11 mouse cellular contexts compared by ENCODE assay signal in genomic region chr13:117284036-117284435, GRCm38 (mm10).
DNase-seq lines count a peak whose midpoint lies in the region; ATAC-seq lines count a peak whose summit lies in the region.
"Had no signal": no experiment of that assay in that cellular context is flagged by ENCODE, and none has a peak within 500 bp of the region (broad histone marks: within the 10 kb centered on the region; RNA-seq: fewer than 3 reads in every experiment).

No protein-coding gene starts in this region.

- no peak overlapping the region for H3K27ac ChIP-seq in kidney, embryonic 14.5 days (ENCODE audit: low read depth, low read length)
- no peak overlapping the region for H3K27ac ChIP-seq in forebrain, embryonic 16.5 days (ENCODE audit: low read length)
- H3K27ac ChIP-seq in hindbrain, embryonic 10.5 days, result no peak overlapping the region
- H3K27ac ChIP-seq: embryonic facial prominence, embryonic 13.5 days; kidney, embryonic 15.5 days; liver, embryonic 15.5 days had no signal

- H3K36me3 ChIP-seq in kidney, embryonic 14.5 days (ENCODE audit: control insufficient read depth, insufficient read depth, low read length), result no peaks in the 10 kb centered on the region
- no peaks in the 10 kb centered on the region for H3K36me3 ChIP-seq in forebrain, embryonic 16.5 days (ENCODE audit: control insufficient read depth, insufficient read depth)
- no peaks in the 10 kb centered on the region for H3K36me3 ChIP-seq in hindbrain, embryonic 10.5 days
- H3K36me3 ChIP-seq: embryonic facial prominence, embryonic 13.5 days; kidney, embryonic 15.5 days; liver, embryonic 15.5 days had no signal

- ATAC-seq in kidney, embryonic 14.5 days (ENCODE audit: low FRiP score, low TSS enrichment), result no peak
- no peak for ATAC-seq in forebrain, embryonic 16.5 days

- H3K4me2 ChIP-seq in kidney, embryonic 14.5 days (replicated peaks; ENCODE audit: low read depth, low read length), result no peak overlapping the region
- H3K4me2 ChIP-seq in forebrain, embryonic 16.5 days (ENCODE audit: low read length), result no peak overlapping the region
- H3K4me2 ChIP-seq: embryonic facial prominence, embryonic 13.5 days; kidney, embryonic 15.5 days; liver, embryonic 15.5 days had no signal

- 81% methylated on average over 4 of the region's 4 CpGs for WGBS in kidney, embryonic 14.5 days
- whole genome bisulfite sequencing in forebrain, embryonic 16.5 days, result 92% methylated on average over 4 of the region's 4 CpGs
- 87% methylated on average over 4 of the region's 4 CpGs for WGBS in hindbrain, embryonic 10.5 days

- peak; percentile 10 for DNase-seq in kidney, adult 9 months
- DNase-seq in induced T-regulatory cell, adult 2 months (ENCODE audit: low read depth), result peak; percentile 73
- peak; percentile 28 to 58 for DNase-seq in natural killer cell, adult 2 months (ENCODE audit: low spot score in 2 of 2)
- DNase-seq in thymus, postnatal 36 days, result peak; percentile 77 to 83
- DNase-seq in frontal cortex, adult 2 months (ENCODE audit: extremely low spot score in 1 of 2, low spot score in 1 of 2), result no peak
- DNase-seq in hindbrain, embryonic 10.5 days (ENCODE audit: low spot score), result no peak

- no peaks in the 10 kb centered on the region for H3K27me3 ChIP-seq in kidney, embryonic 14.5 days (ENCODE audit: control insufficient read depth, insufficient read depth, low read length)
- no peaks in the 10 kb centered on the region for H3K27me3 ChIP-seq in forebrain, embryonic 16.5 days (replicated peaks; ENCODE audit: control insufficient read depth, insufficient read depth, low read length)
- no peaks in the 10 kb centered on the region for H3K27me3 ChIP-seq in hindbrain, embryonic 10.5 days (ENCODE audit: insufficient read depth, poor library complexity, severe bottlenecking)
- H3K27me3 ChIP-seq: embryonic facial prominence, embryonic 13.5 days; kidney, embryonic 15.5 days; liver, embryonic 15.5 days had no signal

- no peaks in the 10 kb centered on the region for H3K4me1 ChIP-seq in kidney, embryonic 14.5 days (ENCODE audit: control insufficient read depth, insufficient read depth, low read length)
- no peaks in the 10 kb centered on the region for H3K4me1 ChIP-seq in forebrain, embryonic 16.5 days (replicated peaks; ENCODE audit: control insufficient read depth, insufficient read depth, low read length)
- H3K4me1 ChIP-seq in hindbrain, embryonic 10.5 days (replicated peaks), result no peaks in the 10 kb centered on the region
- H3K4me1 ChIP-seq: embryonic facial prominence, embryonic 13.5 days; kidney, embryonic 15.5 days; liver, embryonic 15.5 days had no signal

- no peak overlapping the region for H3K4me3 ChIP-seq in kidney, embryonic 14.5 days (ENCODE audit: low read length)
- no peak overlapping the region for H3K4me3 ChIP-seq in forebrain, embryonic 16.5 days (replicated peaks; ENCODE audit: low read length)
- no peak overlapping the region for H3K4me3 ChIP-seq in hindbrain, embryonic 10.5 days
- H3K4me3 ChIP-seq: embryonic facial prominence, embryonic 13.5 days; kidney, embryonic 15.5 days; liver, embryonic 15.5 days had no signal

- H3K9ac ChIP-seq in kidney, embryonic 14.5 days (ENCODE audit: low read depth, low read length), result no peak overlapping the region
- no peak overlapping the region for H3K9ac ChIP-seq in forebrain, embryonic 16.5 days (replicated peaks; ENCODE audit: low read depth, low read length)
- H3K9ac ChIP-seq: embryonic facial prominence, embryonic 13.5 days; kidney, embryonic 15.5 days; liver, embryonic 15.5 days had no signal

- H3K9me3 ChIP-seq in kidney, embryonic 14.5 days (ENCODE audit: control insufficient read depth, low read length), result no peaks in the 10 kb centered on the region
- no peaks in the 10 kb centered on the region for H3K9me3 ChIP-seq in forebrain, embryonic 16.5 days (ENCODE audit: control insufficient read depth, low read length)
- no peaks in the 10 kb centered on the region for H3K9me3 ChIP-seq in hindbrain, embryonic 10.5 days
- H3K9me3 ChIP-seq: embryonic facial prominence, embryonic 13.5 days; kidney, embryonic 15.5 days; liver, embryonic 15.5 days had no signal

Comparison
In these comparisons a context has a peak if more than half of its experiments do, and no peak if none do; other contexts are left out.
1. DNase-seq: peak in kidney, adult 9 months (single experiment), induced T-regulatory cell, adult 2 months (single experiment), natural killer cell, adult 2 months (2 of 2) and thymus, postnatal 36 days (2 of 2); none in frontal cortex, adult 2 months (0 of 2) and hindbrain, embryonic 10.5 days (single experiment).